Mouse (Mus musculus): ENCODE results near the gene Rbm43. TPM values are rescaled to one million over a fixed set of nuclear protein-coding genes. Genes with fewer than 3 reads are reported as not detected.

Rbm43 gene
- 49.5 and 55.0 TPM in 2 replicates for total RNA-seq (2015)
- total RNA-seq (2017): 27.7 and 30.1 TPM in 2 replicates

- peak; percentile 62 for ATAC-seq (replicated peaks; ENCODE audit: poor library complexity)
Measured at GRCm38 (mm10) chr2:51934574-51935334, at the start of gene Rbm43. Gene Rbm43, minus strand, starts transcription at chr2:51935163.

GRCm38 (mm10) chr2:51982288-51982687, 47.3 kb upstream of the Rbm43 start:
- peak; percentile 85 for ATAC-seq (replicated peaks; ENCODE audit: poor library complexity)

GRCm38 (mm10) chr2:51981630-51982029, 46.7 kb upstream of the Rbm43 start:
- ATAC-seq (replicated peaks; ENCODE audit: poor library complexity): peak; percentile 78

- ATAC-seq (replicated peaks; ENCODE audit: poor library complexity): peak; percentile 42
Measured at GRCm38 (mm10) chr2:51973410-51973968, 38.5 kb upstream of the Rbm43 start, which contains the start of gene Nmi. Gene Nmi, minus strand, starts transcription at chr2:51973494.

- ATAC-seq (replicated peaks; ENCODE audit: poor library complexity): peak; percentile 88
Measured at GRCm38 (mm10) chr2:51972641-51973409, 37.9 kb upstream of the Rbm43 start.

GRCm38 (mm10) chr2:51972142-51972541, 37.2 kb upstream of the Rbm43 start:
- peak; percentile 71 for ATAC-seq (replicated peaks; ENCODE audit: poor library complexity)

GRCm38 (mm10) chr2:51970897-51971296, 35.9 kb upstream of the Rbm43 start:
- no peak for ATAC-seq (replicated peaks; ENCODE audit: poor library complexity)

GRCm38 (mm10) chr2:51967288-51967687, 32.3 kb upstream of the Rbm43 start:
- no peak for ATAC-seq (replicated peaks; ENCODE audit: poor library complexity)

- peak; percentile 80 for ATAC-seq (replicated peaks; ENCODE audit: poor library complexity)
Measured at GRCm38 (mm10) chr2:51953648-51954204, 18.8 kb upstream of the Rbm43 start.

- no peak for ATAC-seq (replicated peaks; ENCODE audit: poor library complexity)
Measured at GRCm38 (mm10) chr2:51950876-51951275, 15.9 kb upstream of the Rbm43 start.

- peak; percentile 67 for ATAC-seq (replicated peaks; ENCODE audit: poor library complexity)
Measured at GRCm38 (mm10) chr2:51948105-51948830, 13.3 kb upstream of the Rbm43 start.

- ATAC-seq (replicated peaks; ENCODE audit: poor library complexity): no peak
Measured at GRCm38 (mm10) chr2:51945812-51946211, 10.8 kb upstream of the Rbm43 start.

GRCm38 (mm10) chr2:51941832-51942231, 6.9 kb upstream of the Rbm43 start:
- ATAC-seq (replicated peaks; ENCODE audit: poor library complexity): peak; percentile 89

- 0 out of 2 replicates have a peak, but pooled peaks have one; percentile 13 for ATAC-seq (replicated peaks; ENCODE audit: poor library complexity)
Measured at GRCm38 (mm10) chr2:51938750-51939149, 3.8 kb upstream of the Rbm43 start.

GRCm38 (mm10) chr2:51937004-51937403, 2.0 kb upstream of the Rbm43 start:
- ATAC-seq (replicated peaks; ENCODE audit: poor library complexity): no peak

GRCm38 (mm10) chr2:51936585-51936984, 1.6 kb upstream of the Rbm43 start:
- no peak for ATAC-seq (replicated peaks; ENCODE audit: poor library complexity)

- ATAC-seq (replicated peaks; ENCODE audit: poor library complexity): no peak
Measured at GRCm38 (mm10) chr2:51935921-51936320, 958 bp upstream of the Rbm43 start.

- ATAC-seq (replicated peaks; ENCODE audit: poor library complexity): peak; percentile 20
Measured at GRCm38 (mm10) chr2:51933341-51934134, 1.4 kb downstream of the Rbm43 start.

GRCm38 (mm10) chr2:51931241-51931640, 3.7 kb downstream of the Rbm43 start:
- no peak for ATAC-seq (replicated peaks; ENCODE audit: poor library complexity)

Data from megakaryocyte progenitor cell, adult 5-6 weeks (primary cell).